Mouse (Mus musculus): ENCODE data around the gene Nudt3. TPM values are rescaled to one million over a fixed set of nuclear protein-coding genes. Genes with fewer than 3 reads are reported as not detected.

Nudt3 gene
- 23.2 and 26.1 TPM in 2 replicates for polyA plus RNA-seq (2015; fragmentation: Nextera tagmentation; extraction: Ambion mirVana)

DNA sequence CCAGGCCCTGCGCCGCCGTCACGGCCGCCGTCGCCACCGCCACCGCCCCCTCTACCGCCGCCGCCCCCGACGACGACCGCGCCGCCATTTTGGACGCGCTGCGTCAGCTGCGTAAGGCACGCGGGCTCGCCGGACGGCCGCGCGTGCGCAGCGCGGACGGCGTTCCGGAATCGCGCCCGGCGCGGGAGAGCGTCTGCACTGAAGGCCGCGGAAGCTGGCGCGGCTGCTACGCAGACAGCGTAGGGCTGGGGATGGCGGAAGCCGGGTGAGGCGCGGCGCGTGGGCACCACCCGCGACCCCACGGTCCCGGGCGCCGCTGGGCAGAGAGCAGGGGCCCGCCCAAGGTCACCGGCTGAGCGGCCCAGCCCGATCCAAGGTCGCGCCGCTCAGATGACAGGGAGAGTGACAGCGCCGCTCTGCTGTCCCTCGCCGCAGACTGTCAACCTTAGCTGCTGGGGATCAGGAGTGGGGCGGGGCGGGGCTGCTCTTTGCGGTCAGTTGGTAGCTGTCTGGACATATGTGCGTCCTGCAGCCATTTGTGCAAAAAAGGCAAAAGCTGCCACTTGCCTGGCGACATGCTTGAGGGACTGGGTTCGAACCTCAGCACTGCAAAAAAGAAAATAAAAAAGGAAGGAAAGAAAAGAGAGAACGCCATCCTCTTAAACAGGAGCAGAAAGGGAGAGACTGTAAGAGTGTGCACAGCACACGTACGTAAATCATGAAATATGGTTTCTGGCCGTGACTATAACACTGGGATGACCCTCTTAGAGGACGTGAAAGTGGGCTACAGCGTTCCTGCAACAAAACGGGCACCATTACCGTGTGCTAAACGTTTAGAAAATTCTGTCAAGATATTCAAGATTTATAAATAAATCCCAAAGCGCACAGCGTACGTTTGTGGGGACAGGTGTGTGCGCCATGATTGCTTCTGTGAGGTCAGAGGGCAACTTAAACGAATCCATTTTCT is at the start of gene Nudt3:
TSS of gene Nudt3 (minus strand) at position 136 of the 967 bp plus-strand sequence.
- Histone ChIP-seq H3K27me3 (no peaks in the 10 kb centered on the region), H3K4me1 (replicated peaks) (peaks cover 54% of the 10 kb centered on the region), H3K4me3 (replicated peaks) (peak within 1 kb of the TSS; percentile 93), H3K9ac (peak within 1 kb of the TSS; percentile 91), H3K4me2 (peak within 1 kb of the TSS; percentile 97), H3K9me3 (replicated peaks) (no peaks in the 10 kb centered on the region), H3K27ac (replicated peaks) (peak within 1 kb of the TSS; percentile 89), H3K36me3 (replicated peaks) (0 out of 2 replicates have a peak, but pooled peaks cover 2% of the 10 kb centered on the region)
- ATAC-seq (ENCODE audit: insufficient read depth) = peak; percentile 88
- WGBS (ENCODE audit: insufficient replicate concordance) = 6% methylated on average over 91 of the region's 91 CpGs

DNA sequence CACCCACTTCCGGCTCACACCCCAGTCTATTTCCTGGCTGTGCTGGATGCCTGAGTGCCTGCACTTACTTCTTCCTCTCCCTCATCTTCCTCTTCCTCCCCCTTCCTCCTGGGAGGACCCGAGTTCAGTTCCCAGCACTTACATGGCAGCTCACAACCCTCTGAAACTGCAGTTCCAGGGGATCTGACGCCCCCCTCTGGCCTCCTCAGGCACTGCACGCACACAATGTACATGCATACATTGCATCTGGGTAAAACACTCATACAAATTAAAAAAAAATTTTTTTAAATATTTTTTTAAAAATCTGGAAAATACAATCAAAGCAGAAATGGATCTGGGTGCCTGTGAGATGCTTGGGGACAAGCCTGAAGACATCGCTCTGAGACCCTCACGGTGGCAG is 48.4 kb upstream of the Nudt3 start:
- 58% methylated on average over 6 of the region's 6 CpGs for WGBS (ENCODE audit: insufficient replicate concordance)
- H3K4me1 ChIP-seq (replicated peaks) = no peaks in the 10 kb centered on the region
- no peak overlapping the region for H3K9ac ChIP-seq
- H3K27me3 ChIP-seq = no peaks in the 10 kb centered on the region
- no peak overlapping the region for H3K4me2 ChIP-seq
- no peaks in the 10 kb centered on the region for H3K36me3 ChIP-seq (replicated peaks)
- no peak for ATAC-seq (ENCODE audit: insufficient read depth)
- H3K27ac ChIP-seq (replicated peaks) = no peak overlapping the region
- no peaks in the 10 kb centered on the region for H3K9me3 ChIP-seq (replicated peaks)
- H3K4me3 ChIP-seq (replicated peaks) = no peak overlapping the region

DNA sequence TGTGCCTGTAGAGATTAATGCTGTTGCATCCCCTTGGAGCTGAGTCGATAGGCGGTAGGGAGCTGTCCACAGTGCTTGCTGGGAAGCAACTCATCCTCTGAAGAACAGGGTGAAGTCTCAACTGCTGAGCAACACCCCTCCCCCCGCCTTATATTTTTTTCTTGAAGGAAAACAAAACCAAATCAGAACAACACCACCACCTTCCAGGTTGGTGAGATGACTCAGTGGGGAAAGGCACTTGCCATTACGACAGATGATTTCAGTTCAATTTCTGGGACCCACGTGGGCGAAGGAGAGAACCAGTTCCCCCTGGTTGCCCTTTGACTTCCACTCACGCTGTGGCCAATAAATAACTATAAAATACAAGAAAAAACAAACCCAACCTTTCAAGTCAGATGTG is 35.5 kb upstream of the Nudt3 start:
- H3K4me3 ChIP-seq (replicated peaks) = no peak overlapping the region
- no peaks in the 10 kb centered on the region for H3K36me3 ChIP-seq (replicated peaks)
- peaks cover 41% of the 10 kb centered on the region for H3K27me3 ChIP-seq
- no peaks in the 10 kb centered on the region for H3K9me3 ChIP-seq (replicated peaks)
- 66% methylated on average over 7 of the region's 7 CpGs for WGBS (ENCODE audit: insufficient replicate concordance)
- H3K4me2 ChIP-seq = no peak overlapping the region
- H3K27ac ChIP-seq (replicated peaks) = no peak overlapping the region
- no peak for ATAC-seq (ENCODE audit: insufficient read depth)
- H3K4me1 ChIP-seq (replicated peaks) = peaks cover 11% of the 10 kb centered on the region
- H3K9ac ChIP-seq = no peak overlapping the region

DNA sequence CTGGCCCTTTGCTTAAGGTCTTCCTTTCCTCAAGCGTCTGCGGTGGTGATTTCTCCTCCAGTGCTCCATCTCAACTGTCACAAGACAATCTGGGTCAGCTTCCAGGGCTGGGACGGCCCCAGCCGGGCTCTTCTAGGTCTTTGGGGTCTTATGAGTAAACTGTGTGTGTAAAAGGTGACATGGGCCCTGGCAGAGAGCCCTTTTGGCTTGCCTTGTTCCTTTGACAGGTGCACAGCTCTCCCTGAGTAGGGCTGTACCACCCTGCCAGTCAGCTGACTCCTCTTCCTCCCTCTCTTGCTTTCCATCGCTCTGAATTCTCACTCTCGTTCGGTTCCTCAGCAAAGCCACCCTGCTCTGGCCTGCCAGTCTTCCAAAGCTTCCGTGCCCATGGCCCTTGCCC is 33.8 kb upstream of the Nudt3 start:
- Histone ChIP-seq H3K4me3 (replicated peaks) (no peak overlapping the region), H3K9me3 (replicated peaks) (no peaks in the 10 kb centered on the region), H3K27ac (replicated peaks) (no peak overlapping the region), H3K36me3 (replicated peaks) (no peaks in the 10 kb centered on the region), H3K9ac (no peak overlapping the region), H3K4me1 (replicated peaks) (peaks cover 17% of the 10 kb centered on the region), H3K27me3 (peaks cover 45% of the 10 kb centered on the region), H3K4me2 (no peak overlapping the region)
- 48% methylated on average over 8 of the region's 8 CpGs for WGBS (ENCODE audit: insufficient replicate concordance)
- no peak for ATAC-seq (ENCODE audit: insufficient read depth)

DNA sequence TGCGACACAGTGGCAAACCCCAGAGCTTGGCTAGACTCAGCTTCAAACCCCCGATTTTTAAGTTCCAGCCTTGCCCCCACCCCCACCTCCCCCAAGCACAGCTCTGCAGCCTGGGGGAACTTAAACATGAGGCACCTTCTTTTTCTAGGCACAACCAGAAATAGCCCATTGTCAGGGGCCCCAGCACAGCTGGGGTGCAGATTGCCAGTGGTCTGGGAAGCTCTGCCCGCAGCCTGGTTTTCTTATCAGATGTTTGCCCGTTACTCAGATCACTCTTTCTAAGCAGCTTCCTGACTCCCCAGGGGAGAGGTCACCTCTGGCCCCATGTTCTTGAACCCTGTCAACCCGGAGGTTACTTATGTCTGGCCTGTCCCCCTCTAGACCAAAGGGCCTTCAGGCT is 33.1 kb upstream of the Nudt3 start:
- Histone ChIP-seq H3K4me1 (replicated peaks) (peaks cover 17% of the 10 kb centered on the region), H3K36me3 (replicated peaks) (no peaks in the 10 kb centered on the region), H3K4me3 (replicated peaks) (no peak overlapping the region), H3K27ac (replicated peaks) (no peak overlapping the region), H3K9ac (no peak overlapping the region), H3K9me3 (replicated peaks) (no peaks in the 10 kb centered on the region), H3K27me3 (peaks cover 51% of the 10 kb centered on the region), H3K4me2 (no peak overlapping the region)
- 2% methylated on average over 5 of the region's 5 CpGs for WGBS (ENCODE audit: insufficient replicate concordance)
- ATAC-seq (ENCODE audit: insufficient read depth) = no peak

DNA sequence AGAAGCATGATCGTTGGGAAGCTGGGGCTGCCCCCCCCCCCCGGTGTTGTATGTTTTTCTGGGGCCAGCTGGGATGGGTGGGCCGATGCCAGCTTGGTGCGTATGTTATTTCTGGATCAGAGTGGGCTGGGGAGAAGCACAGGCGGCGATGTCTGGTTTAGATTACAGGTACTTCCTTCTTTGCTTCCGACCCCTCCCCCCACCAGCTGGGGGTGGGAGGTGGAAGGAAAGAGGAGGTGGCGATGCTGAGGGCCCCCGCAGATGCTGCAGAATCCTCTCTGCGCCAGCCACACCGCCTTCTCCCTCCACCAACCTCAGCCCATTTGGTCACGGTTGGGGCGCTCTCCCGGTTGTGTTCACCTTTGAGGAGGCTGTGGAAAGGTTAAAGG is 32.7 kb upstream of the Nudt3 start:
- Histone ChIP-seq H3K36me3 (replicated peaks) (no peaks in the 10 kb centered on the region), H3K9me3 (replicated peaks) (no peaks in the 10 kb centered on the region), H3K9ac (no peak overlapping the region), H3K27me3 (peaks cover 53% of the 10 kb centered on the region), H3K27ac (replicated peaks) (no peak overlapping the region), H3K4me2 (peak overlapping the region; percentile 53), H3K4me3 (replicated peaks) (no peak overlapping the region), H3K4me1 (replicated peaks) (peaks cover 17% of the 10 kb centered on the region)
- whole genome bisulfite sequencing (ENCODE audit: insufficient replicate concordance) = 2% methylated on average over 14 of the region's 14 CpGs
- ATAC-seq (ENCODE audit: insufficient read depth) = no peak

DNA sequence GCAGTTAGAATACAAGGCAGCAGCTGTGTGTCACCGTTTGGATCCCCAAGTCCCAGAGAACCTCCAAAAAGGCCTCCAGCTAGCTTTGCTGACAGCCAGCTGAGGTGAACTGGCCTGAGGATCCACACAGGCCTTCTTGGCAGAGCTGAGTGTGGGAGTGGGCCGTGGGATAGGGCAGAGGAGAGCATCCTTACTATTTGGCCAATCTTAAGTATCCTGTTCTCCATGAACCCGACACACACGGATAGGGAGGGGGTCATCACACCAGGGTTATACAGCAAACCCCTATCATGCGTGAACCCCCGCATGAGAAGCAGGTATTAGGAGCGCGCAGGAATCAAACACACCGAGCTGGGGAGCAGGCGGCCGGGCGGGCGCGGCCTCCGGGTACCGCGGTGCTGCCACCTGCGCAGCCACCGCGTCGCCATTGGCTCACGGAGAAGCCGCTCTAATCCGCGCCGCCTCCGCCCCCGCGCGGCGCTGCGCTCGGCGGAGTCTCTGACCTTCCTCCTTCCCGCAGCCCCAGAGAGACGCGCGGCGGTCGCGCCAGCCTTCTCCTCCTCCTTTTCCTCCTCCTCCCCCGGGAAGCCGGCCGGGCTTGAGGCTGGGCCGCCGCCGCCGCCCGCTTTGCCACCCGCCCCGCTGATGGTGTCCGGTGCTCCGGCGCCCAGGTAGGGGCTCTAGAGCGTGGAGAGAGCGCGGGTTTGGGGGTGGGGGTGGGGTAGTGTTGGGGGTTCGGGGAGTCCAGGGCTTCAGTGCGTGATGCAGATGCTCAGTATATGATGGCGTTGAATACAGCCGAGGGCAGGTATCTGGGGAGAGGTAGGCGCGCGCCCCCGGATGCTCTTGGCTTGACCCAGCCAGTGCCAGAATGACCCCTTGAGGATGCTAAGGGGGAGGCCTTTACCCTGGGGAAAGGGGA is 32.1 kb upstream of the Nudt3 start, which contains the start of gene Pacsin1:
TSS of gene Pacsin1 (plus strand) at position 421 of the 922 bp plus-strand sequence.
- Histone ChIP-seq H3K4me2 (peak within 1 kb of the TSS; percentile 53), H3K9ac (no peak within 1 kb of the TSS), H3K9me3 (replicated peaks) (no peaks in the 10 kb centered on the region), H3K4me1 (replicated peaks) (peaks cover 17% of the 10 kb centered on the region), H3K27me3 (peaks cover 57% of the 10 kb centered on the region), H3K36me3 (replicated peaks) (no peaks in the 10 kb centered on the region), H3K4me3 (replicated peaks) (peak within 1 kb of the TSS; percentile 31), H3K27ac (replicated peaks) (no peak within 1 kb of the TSS)
- WGBS (ENCODE audit: insufficient replicate concordance) = 2% methylated on average over 61 of the region's 65 CpGs
- ATAC-seq (ENCODE audit: insufficient read depth) = peak; percentile 31

DNA sequence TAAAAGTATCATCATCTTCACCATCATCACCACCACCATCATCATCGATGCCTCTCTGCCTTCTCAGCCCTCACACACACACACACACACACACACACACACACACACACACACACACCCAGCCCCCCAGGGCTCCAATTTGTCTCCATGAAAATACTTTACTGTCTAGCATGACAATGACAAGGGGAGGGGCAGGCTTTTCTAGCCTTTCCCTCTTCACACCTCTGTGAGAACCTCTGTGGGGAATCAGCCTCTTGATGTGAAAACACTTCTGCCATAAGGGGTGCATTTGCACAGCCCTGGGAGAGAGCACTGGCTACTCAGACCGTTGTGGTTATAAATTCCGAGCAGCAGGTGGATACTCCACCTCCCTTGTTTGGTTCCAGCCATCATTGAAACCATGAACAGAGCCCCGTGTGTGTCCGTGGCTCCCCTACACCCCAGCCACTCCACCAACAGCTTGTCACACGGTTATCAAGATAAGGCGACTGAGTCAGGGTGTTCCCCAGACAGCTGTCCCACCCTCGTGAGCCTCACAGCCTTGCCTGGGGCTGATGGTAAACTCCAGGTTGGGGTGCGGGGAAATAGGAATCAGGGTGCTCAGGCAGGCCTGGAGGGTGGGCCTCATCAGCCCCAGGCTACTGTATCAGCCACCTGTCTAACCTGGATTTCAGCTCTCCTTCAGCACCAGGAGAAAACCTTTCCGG is 30.1 kb upstream of the Nudt3 start:
- no peak overlapping the region for H3K4me2 ChIP-seq
- H3K4me3 ChIP-seq (replicated peaks) = no peak overlapping the region
- 34% methylated on average over 10 of the region's 10 CpGs for whole genome bisulfite sequencing (ENCODE audit: insufficient replicate concordance)
- no peak for ATAC-seq (ENCODE audit: insufficient read depth)
- peaks cover 57% of the 10 kb centered on the region for H3K27me3 ChIP-seq
- H3K9me3 ChIP-seq (replicated peaks) = no peaks in the 10 kb centered on the region
- no peak overlapping the region for H3K27ac ChIP-seq (replicated peaks)
- no peaks in the 10 kb centered on the region for H3K36me3 ChIP-seq (replicated peaks)
- H3K9ac ChIP-seq = no peak overlapping the region
- peaks cover 22% of the 10 kb centered on the region for H3K4me1 ChIP-seq (replicated peaks)

DNA sequence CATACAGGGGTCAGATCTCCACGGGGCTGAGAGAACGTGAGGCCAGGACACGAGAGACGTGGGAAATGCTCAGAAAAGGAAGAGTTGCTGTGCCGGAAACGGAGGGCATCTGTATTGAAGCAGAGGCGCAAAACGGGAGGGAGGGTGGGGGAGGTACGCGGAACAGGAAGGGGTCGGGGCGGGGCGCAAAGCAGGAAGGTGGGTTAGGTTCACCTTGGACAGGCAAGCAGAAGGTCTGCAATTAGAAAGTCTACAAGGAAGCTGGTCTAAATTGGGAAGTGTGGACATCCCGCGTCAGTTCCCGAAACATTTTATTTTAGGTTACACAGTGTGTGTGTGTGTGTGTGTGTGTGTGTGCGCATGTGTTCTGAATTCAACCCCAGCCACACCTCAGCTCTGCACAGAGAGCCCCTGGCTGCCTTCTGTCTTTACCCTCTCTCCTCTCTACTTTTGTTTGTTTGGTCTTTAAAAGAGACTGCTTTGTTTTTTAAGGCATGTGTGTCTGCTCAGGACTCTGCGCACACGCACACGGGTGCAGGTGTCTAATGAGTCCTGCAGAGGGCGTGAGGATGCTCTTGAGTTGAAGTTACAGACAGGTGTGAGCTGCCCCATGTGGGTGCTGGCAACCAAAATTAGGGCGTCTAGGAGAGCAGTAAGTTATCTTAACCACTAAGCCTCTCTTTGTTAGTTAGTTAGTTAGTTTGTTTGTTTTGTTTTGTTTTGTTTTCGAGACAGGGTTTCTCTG is 28.9 kb upstream of the Nudt3 start:
- Histone ChIP-seq H3K36me3 (replicated peaks) (no peaks in the 10 kb centered on the region), H3K27me3 (peaks cover 51% of the 10 kb centered on the region), H3K4me1 (replicated peaks) (peaks cover 22% of the 10 kb centered on the region), H3K4me2 (no peak overlapping the region), H3K4me3 (replicated peaks) (no peak overlapping the region), H3K9ac (no peak overlapping the region), H3K27ac (replicated peaks) (no peak overlapping the region), H3K9me3 (replicated peaks) (no peaks in the 10 kb centered on the region)
- ATAC-seq (ENCODE audit: insufficient read depth) = no peak
- 53% methylated on average over 23 of the region's 23 CpGs for WGBS (ENCODE audit: insufficient replicate concordance)

DNA sequence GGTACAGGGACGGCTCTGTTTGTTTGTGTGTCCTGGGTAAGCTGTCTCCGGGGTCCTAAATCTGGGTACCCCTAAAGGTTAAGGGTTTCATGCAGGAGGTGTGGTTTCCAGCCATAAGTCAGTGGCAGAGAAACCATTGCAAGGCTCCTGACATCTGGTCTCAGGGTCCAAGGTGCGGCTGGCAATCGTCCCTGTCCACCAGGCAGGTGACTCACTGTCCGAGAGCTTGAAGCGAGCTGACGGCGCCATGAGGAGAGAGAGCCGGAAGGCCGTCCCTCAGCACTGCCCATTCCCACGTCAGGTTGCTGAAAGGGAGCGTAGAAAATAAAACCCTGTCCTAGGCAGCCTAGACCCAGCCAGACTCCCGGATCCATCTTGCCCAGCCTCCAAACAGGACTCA is 27.3 kb upstream of the Nudt3 start:
- Histone ChIP-seq H3K27me3 (peaks cover 35% of the 10 kb centered on the region), H3K9me3 (replicated peaks) (no peaks in the 10 kb centered on the region), H3K36me3 (replicated peaks) (no peaks in the 10 kb centered on the region), H3K4me1 (replicated peaks) (peaks cover 14% of the 10 kb centered on the region), H3K9ac (no peak overlapping the region), H3K27ac (replicated peaks) (no peak overlapping the region), H3K4me3 (replicated peaks) (no peak overlapping the region), H3K4me2 (no peak overlapping the region)
- ATAC-seq (ENCODE audit: insufficient read depth) = no peak
- WGBS (ENCODE audit: insufficient replicate concordance) = 69% methylated on average over 13 of the region's 13 CpGs

Data from liver, embryonic 15.5 days (tissue).